Mouse (Mus musculus) heart, adult 2 months (tissue): ENCODE results near the gene Snd1.

ENCODE experiments used
- CTCF ChIP-seq: fragments of 200-600 bp; IDR thresholded peaks from 2 replicates; pipeline ENCODE4 v1.8.1; 2022; ENCODE audit warnings: antibody characterized with exemption, mild to moderate bottlenecking, moderate library complexity
- EP300 ChIP-seq: fragments of 200-500 bp; IDR thresholded peaks from 2 replicates; pipeline ENCODE4 v1.6.1; 2011; ENCODE audit warnings: low read depth, low read length, control low read depth; ENCODE audit not compliant: insufficient read depth
- POLR2A ChIP-seq: fragments of 200-500 bp; IDR thresholded peaks from 2 replicates; pipeline ENCODE4 v1.6.1; 2011; ENCODE audit warnings: mild to moderate bottlenecking, low read depth, low read length, control low read depth; ENCODE audit not compliant: insufficient read depth

- no peak for TF ChIP-seq CTCF
- TF ChIP-seq POLR2A = no peak
- no peak for TF ChIP-seq EP300
These were observed 385.5 kb downstream of the Snd1 start for GRCm38 (mm10) chr6:28860450-28860849.
